Mouse (Mus musculus): ENCODE results near the gene Olfr705.

- TF ChIP-seq EP300 (optimal IDR thresholded peaks at IDR 0.05) (no peak), CTCF (IDR thresholded peaks at IDR 0.05; ENCODE audit: low read depth) (no peak)
Observed at GRCm38 (mm10) chr7:106907676-106908075, 31.0 kb upstream of the Olfr705 start, which contains the start of gene Olfr1532-ps1.

Measured in stomach, postnatal 0 days (tissue).